Mouse (Mus musculus): ENCODE results near the gene C87436.

Gene C87436

DNA sequence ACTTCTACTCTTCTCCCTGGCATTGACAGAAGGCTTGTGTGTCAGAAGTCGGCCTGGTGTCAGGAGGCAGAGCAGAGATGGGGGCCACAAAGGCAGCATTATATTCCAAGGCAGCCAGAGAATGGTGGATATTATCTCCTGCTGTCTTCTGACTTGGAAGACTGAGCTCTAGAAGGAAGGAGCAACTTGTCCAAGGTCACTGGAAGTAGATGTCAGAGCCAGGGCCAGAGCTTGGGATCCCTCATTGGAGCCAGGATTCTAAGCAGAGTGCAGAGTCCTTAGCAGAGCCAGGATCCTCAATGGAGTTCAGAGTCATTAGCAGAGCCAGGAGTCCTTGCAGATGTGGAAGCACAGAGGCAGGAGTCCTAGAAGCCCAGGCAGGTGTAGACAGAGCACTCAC, 77.8 kb downstream of the C87436 start:
- DNase-seq, result no peak

DNA sequence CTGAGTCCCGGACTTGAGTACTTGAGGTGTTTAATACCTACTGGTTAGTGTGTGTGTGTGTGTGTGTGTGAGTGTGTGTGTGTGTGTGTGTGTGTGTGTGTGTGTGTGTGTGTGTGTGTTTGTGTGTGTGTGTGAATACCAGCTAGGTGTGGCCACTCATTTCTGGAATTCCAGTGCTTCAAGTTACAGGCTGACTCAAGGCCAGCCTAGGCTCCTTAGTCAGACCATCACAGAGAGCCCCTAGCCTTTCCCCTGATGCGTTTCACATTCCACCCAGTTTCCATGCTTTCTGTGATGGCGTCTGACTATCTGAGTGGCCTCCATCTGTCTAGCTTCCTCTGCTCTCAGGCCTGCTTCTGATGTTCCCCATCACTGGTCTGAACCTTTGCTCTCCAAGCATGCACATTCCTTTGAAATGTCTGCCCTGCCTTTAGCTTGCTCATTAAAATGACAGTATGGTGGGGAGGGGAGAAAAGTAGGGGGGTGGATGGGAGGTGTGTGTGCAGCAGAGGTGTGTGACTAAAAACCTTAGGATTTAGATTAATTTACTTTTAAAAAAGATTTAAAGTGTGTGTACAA, 81.7 kb downstream of the C87436 start:
- DNase-seq, result no peak

DNA sequence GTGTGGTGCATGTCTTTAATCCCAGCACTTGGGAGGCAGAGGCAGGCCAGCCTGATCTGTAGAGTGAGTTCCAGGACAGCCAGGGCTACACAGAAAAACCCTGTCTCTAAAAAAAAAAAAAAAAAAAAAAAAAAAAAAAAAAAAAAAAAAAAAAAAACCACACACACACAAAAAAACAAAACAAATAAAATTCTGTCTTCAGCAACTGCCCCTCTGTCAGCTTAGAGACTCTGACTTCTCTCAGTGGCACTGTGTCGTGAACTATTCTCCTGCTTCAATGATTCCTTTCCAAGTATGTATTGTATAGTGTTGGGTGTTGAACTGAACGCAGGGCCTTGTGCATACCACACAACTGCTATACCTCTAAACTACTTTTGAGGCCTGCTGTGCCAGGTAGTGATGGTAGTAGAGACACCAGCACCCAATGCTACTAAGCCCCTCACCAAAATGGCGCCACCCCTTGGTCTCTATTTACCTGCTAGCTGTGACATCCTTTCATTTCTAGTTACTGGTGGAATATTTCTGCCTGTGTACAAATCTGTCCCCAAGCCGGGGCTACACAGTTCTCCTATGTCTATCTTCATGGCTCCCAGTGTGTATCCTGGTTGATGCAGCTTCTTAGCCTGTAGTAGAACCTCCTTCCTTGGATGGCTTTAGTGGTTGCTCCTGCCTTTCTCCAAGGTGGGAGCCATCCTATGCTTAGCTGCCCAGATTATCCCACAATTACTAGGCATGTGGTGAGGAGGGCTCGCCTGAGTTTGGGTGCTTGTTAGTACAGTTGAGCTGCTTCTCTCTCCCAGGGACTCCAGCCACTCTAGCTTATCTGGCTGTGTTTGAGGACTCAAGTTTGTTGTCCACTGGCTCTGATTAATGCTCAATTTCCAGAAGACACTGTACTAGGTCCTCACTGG, 84.1 kb downstream of the C87436 start:
- no peak for DNase-seq

Data from right cerebral cortex, postnatal 4 days (tissue).